Mouse (Mus musculus) spleen, adult 10 weeks (tissue): ENCODE results near the gene Pon3. TPM values are rescaled to one million over a fixed set of nuclear protein-coding genes. Genes with fewer than 3 reads are reported as not detected.

Experiments used
- polyA plus RNA-seq: library from polyadenylated mRNA; stranded (reverse); fragments of 350-450 nt; fragmentation: Illumina TruSeq; extraction: RNeasy Lipid Tissue Mini Kit (QIAGEN cat#74804); gene quantifications from one replicate; pipeline ENCODE4 v1.2.3, GENCODE M21; 2015; ENCODE audit warnings: low replicate concordance; ENCODE audit not compliant: insufficient read depth

Pon3 gene
- 16.6 TPM for polyA plus RNA-seq

GRCm38 (mm10) chr6:5255722-5256451 is at the start of gene Pon3:
TSS of gene Pon3 (minus strand) at chr6:5256286.

GRCm38 (mm10) chr6:5298092-5298554 is 42.0 kb upstream of the Pon3 start, which contains the start of gene Pon2:
TSS of gene Pon2 (minus strand) at chr6:5298455.

GRCm38 (mm10) chr6:5193693-5194092 is 62.4 kb downstream of the Pon3 start, which contains the start of gene Pon1:
TSS of gene Pon1 (minus strand) at chr6:5193946.

Other genes starting within 250 kb of the Pon3 start
- gene Pon1, start 62.3 kb downstream of the Pon3 start, polyA plus RNA-seq, result 0.79 TPM
- gene Pon2, start 42.2 kb upstream of the Pon3 start, polyA plus RNA-seq, result 57.8 TPM
- 0.62 TPM for gene Asb4, start 127.1 kb upstream of the Pon3 start, polyA plus RNA-seq
- 28.9 TPM for gene Pdk4, start 240.0 kb upstream of the Pon3 start, polyA plus RNA-seq